Mouse (Mus musculus): ENCODE measurements around the gene Coro2a.

Gene Coro2a

DNA sequence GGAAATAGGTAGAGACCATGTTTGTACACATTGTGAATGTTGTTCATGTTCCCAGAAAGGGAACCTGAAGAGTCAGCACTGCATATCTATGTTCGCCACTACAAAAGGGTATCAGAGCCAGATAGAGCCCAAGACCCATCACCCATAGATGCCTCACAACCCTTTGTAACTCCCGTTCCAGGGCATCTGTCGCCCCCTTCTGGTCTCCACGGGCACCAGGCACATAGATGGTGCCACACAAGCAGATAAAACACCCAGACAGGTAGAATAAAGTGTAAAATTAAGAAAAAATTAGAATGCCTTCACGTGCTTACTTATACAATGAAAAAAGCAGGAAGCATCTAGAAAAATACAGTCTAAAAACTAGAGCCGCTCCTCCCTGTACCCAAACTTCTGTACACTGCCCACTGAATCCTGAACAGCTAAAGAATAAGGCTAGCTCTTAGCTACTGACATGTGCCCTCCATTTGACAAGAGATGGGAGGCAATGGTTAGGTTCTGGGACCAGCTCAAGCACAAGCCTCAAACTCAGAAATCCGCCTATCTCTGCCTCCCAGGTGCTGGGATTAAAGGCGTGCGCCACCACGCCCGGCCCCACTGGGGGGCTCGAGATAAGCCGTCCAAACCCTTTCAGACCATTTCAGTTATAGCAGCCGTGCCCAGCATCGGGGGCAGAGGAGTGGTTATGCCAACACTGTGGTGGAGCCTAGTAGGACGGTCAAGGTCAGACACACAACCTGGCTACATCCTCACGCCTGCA, 75.0 kb downstream of the Coro2a start:
- no peak for DNase-seq (ENCODE audit: low read depth)

DNA sequence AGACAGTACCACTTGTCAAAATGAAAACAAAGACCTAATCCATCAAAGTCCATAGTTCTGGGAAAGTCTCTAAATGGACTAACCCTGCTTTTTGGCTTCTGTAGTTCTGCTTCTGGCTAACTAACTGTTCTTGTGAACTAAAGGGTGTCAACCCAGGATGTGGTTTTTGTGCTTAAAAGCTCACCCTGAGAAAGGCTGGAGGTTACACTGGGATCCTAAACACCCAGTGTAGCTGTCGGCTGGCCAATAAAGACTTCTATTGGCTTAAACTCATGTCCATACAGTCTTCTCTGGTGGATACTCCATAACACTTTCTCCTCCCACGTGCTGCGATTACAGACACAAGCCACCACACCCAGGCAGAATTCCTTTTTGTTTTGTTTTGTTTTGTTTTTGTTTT, 75.8 kb downstream of the Coro2a start:
- DNase-seq (ENCODE audit: low read depth): no peak

DNA sequence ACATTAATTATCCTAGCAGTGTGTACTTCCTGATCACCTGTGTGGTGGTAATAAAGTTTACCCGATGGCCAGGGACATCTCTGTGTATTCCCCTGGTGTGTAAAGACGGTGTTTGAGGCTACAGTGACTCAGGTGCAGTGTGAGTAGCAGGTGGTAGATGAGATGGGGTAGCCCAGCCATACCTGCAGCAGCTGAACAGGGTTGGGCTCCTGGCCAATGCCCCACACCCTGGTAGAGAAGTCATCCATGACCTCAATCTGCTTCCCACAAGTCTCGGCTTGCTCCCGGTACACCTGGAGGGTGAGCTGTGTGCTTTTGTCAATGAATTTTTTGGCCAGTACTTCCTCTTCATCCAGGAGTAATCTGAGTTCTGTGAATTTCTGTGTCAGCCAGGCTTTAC, 78.7 kb downstream of the Coro2a start:
- no peak for DNase-seq (ENCODE audit: low read depth)

DNA sequence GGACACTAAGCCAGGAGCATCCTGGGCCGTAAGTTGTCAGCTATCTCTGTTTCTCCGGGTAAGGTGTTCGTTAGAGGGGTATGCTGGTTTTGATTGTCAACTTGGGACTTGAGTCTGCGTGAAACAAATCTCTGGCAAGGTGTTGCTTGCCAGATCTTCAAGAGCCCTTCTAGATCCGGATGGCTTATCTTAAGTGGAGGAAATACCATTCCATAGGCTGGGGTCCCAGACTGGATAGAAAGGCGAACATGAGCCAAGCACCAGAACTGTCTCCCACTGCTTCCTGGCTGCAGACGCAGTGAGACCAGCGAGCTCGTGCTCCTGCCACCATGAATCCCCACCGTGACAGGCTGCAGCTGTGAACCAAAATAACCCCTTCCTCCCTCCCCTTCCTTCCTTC, 80.5 kb downstream of the Coro2a start:
- no peak for DNase-seq (ENCODE audit: low read depth)

DNA sequence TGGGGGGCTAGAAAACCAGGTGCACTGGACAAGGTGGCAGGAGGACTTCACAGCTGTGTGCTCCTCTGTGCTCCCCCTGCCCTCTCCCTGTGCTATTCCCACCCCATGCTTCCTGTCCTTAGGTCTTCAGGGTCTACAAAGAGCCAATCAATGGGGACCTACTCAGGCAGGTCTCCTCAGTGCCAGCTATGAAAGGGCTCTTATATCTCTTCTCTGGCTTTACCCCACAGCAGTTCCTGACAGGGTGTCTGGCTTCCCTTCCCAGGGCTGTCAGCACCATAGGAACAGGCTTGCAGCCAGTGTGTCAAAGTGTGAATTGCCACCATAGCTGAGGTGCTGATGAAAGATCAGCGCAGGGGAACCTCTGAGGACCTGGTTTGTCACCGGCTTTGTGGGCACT, 81.5 kb downstream of the Coro2a start:
- DNase-seq (ENCODE audit: low read depth): no peak

DNA sequence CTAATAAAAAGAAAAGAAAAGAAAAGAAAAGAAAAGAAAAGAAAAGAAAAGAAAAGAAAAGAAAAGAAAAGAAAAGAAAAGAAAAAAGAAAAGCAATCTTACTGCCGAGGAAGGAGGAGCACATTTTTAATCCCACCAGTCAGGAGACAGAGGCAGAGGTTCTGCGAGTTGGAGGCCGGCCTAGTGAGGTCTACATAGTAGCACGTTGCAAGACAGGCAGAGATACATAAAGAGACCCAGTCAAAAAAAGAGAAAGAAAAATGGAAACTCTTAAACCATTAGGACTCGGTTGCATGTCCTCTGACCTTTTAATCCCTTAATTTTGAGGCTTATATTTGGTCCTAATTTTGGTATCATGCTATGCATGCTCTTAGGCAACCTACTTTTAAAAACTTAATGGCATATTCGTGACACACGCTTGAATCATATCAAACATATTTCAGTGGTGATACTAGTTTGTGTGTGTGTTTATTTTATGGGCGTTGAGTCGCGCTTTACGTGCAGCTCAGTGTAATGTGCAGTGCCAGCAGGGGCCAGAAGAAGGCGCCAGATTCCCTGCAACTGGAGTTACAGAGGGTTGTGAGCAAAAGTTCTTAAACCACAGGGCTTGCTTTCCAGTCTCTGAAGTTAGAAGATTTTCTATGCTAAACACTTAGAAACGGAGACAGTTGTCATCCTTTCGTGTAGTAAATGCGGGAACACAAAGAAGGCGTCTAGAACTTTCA, 94.1 kb downstream of the Coro2a start:
- DNase-seq (ENCODE audit: low read depth): peak; percentile 91

DNA sequence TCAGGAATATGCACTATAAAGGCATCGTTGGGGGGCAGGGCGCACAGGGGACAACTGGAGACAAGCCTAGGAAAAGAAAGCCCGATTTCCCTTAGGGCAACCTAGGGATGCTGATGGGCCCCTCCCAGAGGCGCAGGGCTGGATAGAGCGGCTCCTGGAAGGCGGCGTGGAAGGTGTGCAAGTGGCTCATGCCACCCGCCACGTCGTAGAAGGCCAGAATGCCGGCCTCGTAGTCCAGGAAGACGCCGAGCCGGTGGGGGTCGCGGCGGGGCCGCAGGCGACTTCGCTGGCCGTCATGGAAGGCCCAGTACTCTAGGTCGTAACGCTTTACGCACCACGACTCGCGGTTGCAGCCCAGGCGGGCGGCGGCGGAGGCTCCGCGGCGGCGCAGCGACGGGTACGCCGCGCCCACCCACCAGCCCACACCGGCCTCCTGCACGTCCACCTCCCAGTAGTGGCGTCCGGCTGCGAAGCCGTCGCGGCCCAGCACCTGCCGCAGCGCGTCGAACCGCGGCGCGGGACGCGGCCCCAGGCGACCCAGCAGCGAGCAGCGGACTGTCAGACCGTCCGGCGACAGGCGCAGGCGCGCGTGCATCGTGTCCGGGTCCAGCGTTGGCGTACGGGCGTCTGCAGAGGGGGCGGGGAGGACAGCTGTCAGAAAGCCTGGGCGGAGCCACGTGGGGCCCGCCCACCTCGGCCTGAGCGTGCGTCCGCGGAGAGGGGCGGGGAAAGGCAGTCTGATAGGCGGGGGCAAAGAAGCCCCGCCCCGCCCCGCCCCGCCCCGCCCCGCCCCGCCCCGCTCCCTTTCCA, 95.0 kb downstream of the Coro2a start:
- peak; percentile 88 for DNase-seq (ENCODE audit: low read depth)

DNA sequence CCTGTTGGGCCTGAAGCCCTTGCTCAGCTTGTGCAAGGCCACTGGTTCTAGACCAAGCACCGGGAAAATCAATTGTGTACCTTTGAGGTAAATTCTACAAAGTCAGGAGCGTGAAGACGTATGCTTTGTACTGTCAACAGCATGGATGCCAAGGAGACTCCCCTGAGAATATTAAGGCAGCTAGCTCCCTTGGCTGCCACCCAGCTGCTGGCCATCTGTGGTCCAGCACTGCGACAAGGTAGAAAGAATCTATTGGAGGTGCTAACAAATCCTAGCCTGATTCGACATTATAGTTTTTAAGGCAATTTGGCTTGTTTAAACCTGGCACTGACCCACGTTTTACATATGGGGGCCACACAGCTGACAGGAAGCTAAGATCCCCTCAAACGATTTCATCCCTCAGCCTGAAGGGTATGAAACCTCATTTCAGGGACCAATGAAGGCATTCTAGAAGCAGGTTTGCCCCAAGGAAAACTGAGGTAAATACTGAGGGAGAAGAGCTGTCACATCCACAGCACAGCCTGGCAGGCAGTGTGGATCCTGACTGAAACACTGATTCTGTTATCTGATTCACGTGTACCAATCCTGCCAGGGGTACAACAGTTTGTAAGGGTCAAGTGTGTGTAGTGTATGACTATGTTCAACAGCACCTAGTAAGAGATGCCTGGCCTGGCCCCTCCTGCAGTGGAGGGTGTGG, 96.5 kb downstream of the Coro2a start:
- no peak for DNase-seq (ENCODE audit: low read depth)

DNA sequence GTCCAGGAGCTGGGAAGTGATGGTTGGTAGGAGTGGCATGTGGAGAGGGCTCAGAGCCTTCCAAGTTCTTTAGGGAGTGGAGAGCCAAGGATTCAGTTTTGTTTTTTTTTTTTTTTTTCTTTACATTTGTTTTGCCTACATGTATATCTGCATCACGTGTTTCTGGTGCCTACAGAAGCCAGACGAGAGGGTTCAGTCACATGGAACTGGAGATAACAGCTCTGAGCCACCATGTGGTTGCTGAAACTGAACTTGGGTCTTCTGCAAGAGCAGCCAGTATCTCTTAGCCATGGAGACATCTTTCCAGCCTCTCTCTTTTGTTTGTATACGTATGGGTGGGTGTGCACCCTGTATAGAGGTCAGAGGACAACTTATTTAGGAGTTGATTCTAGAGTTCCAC, 98.1 kb downstream of the Coro2a start:
- DNase-seq (ENCODE audit: low read depth): no peak

DNA sequence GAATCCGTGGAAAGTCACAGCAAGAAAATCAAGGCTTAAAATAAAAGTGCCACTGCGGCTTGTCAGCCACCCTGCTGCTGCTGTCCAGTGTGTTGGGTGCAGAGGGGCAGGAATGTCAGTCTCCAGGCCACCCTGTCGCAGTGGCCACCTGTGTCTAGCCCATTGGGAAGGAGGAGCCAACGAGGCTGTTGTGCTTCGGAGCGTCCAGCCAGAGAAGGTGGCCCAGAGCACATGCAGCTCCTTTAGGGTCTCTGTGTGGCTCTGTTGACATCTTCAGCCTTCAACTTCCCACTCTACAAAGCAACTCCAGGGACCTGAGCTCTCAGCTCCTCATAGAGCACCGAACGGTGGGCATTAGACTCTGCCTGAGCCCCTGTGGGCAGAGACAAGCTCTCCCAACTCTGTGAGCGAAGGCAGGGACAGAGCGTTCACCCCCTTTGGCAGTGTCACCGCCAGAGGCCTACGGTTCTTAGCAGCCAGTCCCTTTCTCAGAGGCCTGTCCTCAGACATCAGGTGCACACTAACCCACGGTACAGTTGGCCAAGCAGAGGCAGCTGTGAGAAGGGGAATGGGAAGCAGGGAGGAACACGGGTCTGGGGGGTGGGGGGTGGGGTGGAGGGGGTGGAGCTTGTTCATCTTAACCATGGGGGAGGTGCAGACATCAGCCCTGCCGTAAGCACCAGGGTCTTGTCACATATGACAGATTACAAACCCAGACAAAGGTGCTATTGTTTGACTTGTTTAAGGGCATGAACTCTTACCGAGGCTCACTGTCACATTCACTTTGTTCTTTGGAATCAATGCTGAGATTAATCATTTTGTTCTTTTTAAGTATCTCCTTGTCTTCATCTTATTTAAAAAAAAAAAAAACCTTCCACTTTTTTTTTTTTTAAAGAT, 99.1 kb downstream of the Coro2a start:
- no peak for DNase-seq (ENCODE audit: low read depth)

DNA sequence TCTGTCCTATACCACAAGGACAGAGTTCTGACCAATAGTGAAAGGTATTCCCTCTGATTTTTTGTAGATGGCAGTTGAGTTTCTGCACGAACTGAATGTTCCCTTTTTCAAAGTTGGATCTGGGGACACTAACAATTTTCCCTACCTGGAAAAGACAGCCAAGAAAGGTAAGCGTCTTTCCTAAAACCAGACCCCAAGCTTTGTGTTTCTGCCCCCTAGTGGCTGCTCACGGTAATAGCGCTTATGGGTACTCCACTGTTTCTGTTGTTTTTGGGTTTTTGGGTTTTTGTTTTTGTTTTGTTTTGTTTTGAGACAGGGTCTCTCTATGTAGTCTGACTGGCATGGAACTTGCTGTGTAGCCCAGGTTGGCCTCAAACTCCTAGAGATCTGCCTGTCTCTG, 103.0 kb downstream of the Coro2a start:
- no peak for DNase-seq (ENCODE audit: low read depth)

DNA sequence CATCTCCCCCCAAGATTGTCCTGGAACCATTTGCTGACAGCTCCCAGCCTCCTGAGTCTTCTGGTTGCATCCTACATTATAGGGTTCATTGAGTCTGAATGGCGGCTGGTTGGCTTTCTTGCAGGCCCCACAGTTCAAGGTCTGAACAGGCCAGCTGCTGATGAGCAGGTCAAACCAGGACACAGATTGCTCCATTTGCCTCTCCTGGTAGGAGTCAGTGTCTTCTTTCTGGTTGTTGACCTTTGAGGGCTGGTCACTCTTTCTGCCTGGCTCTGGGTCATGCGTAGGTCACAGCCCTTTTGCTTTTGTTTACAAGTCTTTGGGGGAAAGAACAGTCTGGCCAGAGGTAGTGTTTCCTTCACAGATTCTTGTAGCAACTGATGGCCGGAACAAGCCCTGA, 103.5 kb downstream of the Coro2a start:
- no peak for DNase-seq (ENCODE audit: low read depth)

DNA sequence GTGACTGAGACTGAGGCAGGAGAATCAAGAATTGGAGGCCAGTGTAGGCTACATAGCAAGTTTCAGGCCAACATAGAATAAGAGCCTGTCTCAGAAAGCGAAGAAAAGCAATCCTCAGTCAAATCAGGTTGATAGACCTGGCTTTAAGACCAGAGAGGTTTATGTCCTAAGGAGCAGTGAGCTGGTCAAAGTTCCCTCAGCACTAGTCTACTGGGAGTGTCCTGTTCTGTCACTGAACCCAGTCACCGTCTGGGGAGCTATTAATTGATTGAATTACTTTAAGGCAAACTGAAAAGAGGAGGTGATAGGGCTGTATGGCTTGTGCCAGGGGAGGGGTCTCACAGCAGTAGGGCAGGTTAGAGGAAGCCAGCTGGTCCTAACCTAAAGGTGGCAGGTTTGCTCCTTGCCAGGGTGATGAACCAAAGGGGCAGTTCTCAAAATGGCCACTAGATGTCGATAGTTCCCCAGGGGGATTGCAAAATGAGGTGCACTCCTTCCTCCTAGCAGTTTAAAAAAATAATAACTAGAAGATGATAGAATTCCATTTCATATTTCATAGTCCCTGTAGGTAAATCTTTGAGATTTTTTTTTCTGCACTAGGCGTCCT, 104.6 kb downstream of the Coro2a start:
- DNase-seq (ENCODE audit: low read depth): peak; percentile 80

DNA sequence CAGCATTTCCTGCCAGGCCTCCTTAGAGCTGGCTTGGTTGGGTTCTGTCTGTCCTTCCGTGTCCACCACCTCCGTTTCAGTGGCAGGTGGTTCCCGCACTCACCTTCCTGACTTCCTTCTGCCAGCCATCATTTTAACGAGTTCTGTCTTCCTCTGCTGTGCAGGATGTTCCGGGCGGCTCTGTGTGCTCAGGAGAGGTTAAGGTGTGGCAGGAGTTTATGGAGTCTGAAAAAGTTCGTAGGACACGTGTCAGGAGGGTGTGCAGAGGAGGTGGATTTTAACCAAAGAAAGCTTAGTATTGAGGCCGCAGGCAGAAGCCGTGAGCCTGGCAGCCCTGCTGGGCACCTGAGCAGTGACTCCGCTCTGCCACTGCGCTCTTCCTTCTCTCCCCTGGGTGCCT, 106.5 kb downstream of the Coro2a start:
- no peak for DNase-seq (ENCODE audit: low read depth)

DNA sequence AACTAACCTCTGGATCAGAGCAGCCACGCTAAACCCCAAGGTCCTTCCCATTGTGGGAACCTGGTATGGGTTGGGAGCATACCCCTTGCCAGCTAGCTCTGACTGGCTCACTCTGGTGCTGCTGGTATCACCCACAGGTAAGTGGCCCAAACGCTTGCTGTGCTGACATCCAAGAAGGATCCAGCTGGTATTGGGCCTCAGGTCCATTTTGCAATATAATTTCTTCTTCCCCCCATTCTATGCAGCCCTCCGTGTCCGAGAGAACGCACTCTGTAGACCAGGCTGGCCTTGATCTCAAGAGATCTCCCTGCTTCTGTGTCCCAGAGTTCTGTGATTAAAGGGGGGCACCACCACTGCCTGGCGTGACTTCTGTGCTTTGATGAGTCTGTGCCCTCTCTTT, 108.9 kb downstream of the Coro2a start:
- no peak for DNase-seq (ENCODE audit: low read depth)

DNA sequence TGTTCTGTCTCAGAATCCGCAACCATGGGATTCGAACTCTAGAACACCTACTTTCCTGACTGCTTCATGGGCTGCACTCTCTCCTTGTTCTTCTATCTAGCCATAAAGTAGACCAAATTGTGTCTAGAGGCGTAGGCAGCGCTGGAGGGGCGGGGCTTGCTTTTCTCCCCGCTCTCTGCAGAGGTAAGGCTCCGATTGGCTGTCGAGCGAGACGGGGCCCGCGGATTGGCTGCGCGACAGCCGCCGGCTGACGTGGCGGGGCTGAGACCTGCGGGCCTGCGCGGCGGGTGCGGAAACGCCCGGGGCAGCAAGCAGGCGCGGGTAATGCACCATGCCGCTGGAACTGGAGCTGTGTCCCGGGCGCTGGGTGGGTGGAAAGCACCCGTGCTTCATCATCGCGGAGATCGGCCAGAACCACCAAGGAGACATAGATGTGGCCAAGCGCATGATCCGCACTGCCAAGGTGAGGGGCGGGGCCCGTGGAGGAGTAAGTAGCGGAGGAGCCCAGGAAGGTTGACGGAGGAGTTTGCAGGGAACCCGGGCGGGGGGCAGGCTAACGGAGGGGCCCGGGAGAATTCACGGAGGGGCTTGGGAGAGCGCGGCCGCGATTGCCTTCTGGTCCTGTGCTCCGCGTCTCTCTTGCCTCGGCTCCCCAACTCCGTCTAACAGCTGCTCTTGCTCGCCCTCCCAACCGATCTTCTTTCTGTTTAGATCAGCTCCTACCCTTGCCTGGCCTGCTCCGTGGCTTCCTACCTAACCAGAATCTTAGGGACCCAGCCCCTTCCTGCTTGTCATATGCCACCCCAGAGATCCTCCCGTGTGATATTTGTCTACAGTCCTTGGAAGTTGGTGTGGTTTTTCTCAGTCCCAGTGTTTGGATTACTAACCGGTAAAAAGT, 112.7 kb downstream of the Coro2a start, which contains the start of gene Nans:
Nans (plus strand) TSS at position 221 of the 898 bp plus-strand sequence.
- peak; percentile 91 for DNase-seq (ENCODE audit: low read depth)

DNA sequence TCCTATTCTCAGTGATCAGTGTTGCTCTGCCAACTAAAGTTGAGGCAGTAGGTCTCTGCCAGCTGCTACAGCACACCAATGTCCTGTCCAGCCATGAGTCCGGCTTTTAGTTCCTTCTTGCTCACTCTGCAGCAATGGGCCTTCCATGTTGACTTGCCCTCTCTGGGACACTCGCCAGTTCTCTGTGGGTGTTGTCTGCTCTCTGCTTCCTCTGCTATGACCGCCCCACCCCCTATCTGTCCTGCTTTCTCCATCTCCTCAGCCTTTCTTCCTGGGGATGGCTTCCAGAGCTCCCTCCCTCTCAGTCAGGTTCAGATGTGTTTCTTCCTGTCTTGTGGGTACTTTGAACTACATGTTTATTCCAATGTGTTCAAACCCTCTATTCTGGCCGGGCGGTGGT, 114.7 kb downstream of the Coro2a start:
- DNase-seq (ENCODE audit: low read depth): no peak
